In the genomic region with DNA sequence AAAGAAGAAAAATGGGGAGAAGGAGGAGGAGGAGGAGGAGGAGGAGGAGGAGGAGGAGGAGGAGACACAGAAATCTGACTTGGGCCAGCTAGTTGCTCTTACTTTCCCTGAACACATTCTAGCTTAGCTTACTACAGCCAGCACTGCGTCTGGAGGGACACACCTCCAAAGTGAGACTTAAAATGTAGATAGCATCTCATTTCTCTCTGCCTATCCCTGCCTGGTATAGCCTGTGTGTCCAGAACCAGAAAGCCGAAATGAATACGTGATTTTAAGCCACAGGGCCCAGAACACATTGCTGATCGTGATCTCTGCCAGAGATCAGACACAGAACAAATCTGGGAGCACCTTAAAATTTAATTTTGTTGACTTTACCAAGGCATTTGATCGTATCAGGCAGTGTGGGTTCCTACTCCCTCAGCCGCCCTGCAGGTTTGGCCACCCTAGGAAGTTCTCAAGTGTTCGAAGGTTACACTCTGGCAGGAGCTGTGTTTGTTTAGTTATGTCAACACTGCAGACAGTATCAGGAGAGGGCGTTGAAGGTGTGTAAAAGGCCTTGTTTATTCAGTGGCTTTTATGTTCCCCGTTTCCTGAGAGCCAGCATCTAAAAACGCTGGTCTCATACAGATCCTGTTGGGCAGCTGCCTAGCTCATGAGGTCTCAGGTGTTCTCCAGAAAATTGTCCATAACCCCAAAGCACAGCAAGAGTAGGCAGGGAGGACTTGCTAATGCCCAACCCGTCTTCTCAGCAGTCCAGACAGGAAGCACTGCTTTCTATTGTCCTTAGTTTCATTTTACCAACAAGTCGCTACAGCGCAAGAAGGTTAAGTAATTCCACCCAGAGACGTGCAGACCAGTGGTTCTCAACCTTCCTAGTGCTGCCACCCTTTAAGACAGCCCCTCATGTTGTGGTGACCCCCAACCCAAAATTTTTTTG, we compare ENCODE assay signal across 11 mouse cellular contexts. TPM values are rescaled to one million over a fixed set of nuclear protein-coding genes. Genes with fewer than 3 reads are reported as not detected.
DNase-seq lines count a peak whose midpoint lies in the region; ATAC-seq and TF ChIP-seq lines count a peak whose summit lies in the region.
"Had no signal": no experiment of that assay in that cellular context is flagged by ENCODE, and none has a peak within 500 bp of the region (broad histone marks: within the 10 kb centered on the region; RNA-seq: fewer than 3 reads in every experiment).

No protein-coding gene starts in this region.

- WGBS in liver, embryonic 14.5 days (ENCODE audit: insufficient replicate concordance), result 34% methylated on average over 14 of the region's 14 CpGs

- H3K27ac ChIP-seq in liver, embryonic 14.5 days, result no peak overlapping the region; the same call in none of the 2 replicates

- no peak for TF ChIP-seq CTCF in liver, embryonic 14.5 days (IDR thresholded peaks at IDR 0.05; ENCODE audit: low read depth)

- no peak for TF ChIP-seq EP300 in liver, embryonic 14.5 days (IDR thresholded peaks at IDR 0.05; ENCODE audit: low read depth)

- H3K9ac ChIP-seq in liver, embryonic 14.5 days (replicated peaks), result no peak overlapping the region

- no peaks in the 10 kb centered on the region for H3K27me3 ChIP-seq in liver, embryonic 14.5 days (ENCODE audit: control insufficient read depth, insufficient read depth, low read length)

- H3K4me2 ChIP-seq in liver, embryonic 14.5 days (ENCODE audit: low read depth), result peak overlapping the region; percentile 28

- H3K4me3 ChIP-seq in liver, embryonic 14.5 days (ENCODE audit: insufficient read depth in 1 of 2, low read depth in 2 of 2, low read length in 2 of 2), result no peak overlapping the region; a peak in 1 of 4 replicates
- H3K4me3 ChIP-seq: myocyte had no signal

- H3K4me1 ChIP-seq in liver, embryonic 14.5 days (replicated peaks; ENCODE audit: control insufficient read depth in 2 of 2, insufficient read depth in 2 of 2, low read length in 1 of 2), result peaks cover 0 to 4% of the 10 kb centered on the region in 2 experiments; a peak in 1 of 4 replicates

- DNase-seq in cerebellum, adult 11-12 months, result peak; percentile 4
- DNase-seq in liver, embryonic 14.5 days (ENCODE audit: low read depth in 3 of 3, low spot score in 3 of 3), result peak in 2 of 3 experiments; percentile 20 to 23
- DNase-seq in naive thymus-derived CD4-positive, alpha-beta T cell, adult 2 months (ENCODE audit: low read depth), result peak; percentile 45
- DNase-seq in layer of hippocampus, adult 9-10 months (ENCODE audit: low spot score), result no peak
- DNase-seq in left cerebral cortex, adult 9 months (ENCODE audit: low spot score in 2 of 2), result no peak
- no peak for DNase-seq in right cerebral cortex, postnatal 25 days
- DNase-seq: cerebellum, adult 8-10 months had no signal

- H3K36me3 ChIP-seq in liver, embryonic 14.5 days (replicated peaks; ENCODE audit: control insufficient read depth, insufficient read depth, low read depth), result no peaks in the 10 kb centered on the region

- no peak for ATAC-seq in cerebellum, adult (ENCODE audit: insufficient number of reproducible peaks, low FRiP score, low TSS enrichment)
- ATAC-seq in granulocyte monocyte progenitor cell, adult 5-6 weeks (replicated peaks; ENCODE audit: poor library complexity, severe bottlenecking), result peak; percentile 67
- peak; percentile 75 for ATAC-seq in liver, embryonic 14.5 days (ENCODE audit: insufficient read depth)

- no peaks in the 10 kb centered on the region for H3K9me3 ChIP-seq in liver, embryonic 14.5 days (ENCODE audit: control insufficient read depth, low read length)

RNA-seq across cellular contexts. Expression of a gene that starts 27.3 kb away (rescaled TPM):
- total RNA-seq in granulocyte monocyte progenitor cell, adult 5-6 weeks (2014; fragmentation: Nextera tagmentation), result 7.3 and 14.1 TPM in 2 replicates
- total RNA-seq in granulocyte monocyte progenitor cell, adult 5-6 weeks (2017), result 11.4 and 12.2 TPM in 2 replicates
- 0.96 and 1.5 TPM in 2 replicates for polyA plus RNA-seq in liver, embryonic 14.5 days (2012; rRNA removed)
- polyA plus RNA-seq in liver, embryonic 14.5 days (2014; fragmentation: Nextera tagmentation; extraction: Ambion mirVana), result 2.3 and 3.0 TPM in 2 replicates

RNA-seq across cellular contexts. Expression of a gene that starts 45.6 kb away (rescaled TPM):
- total RNA-seq in granulocyte monocyte progenitor cell, adult 5-6 weeks (2014; fragmentation: Nextera tagmentation), result not detected in 2 replicates
- 0.22 TPM in 1 of 2 replicates, not detected in the other for total RNA-seq in granulocyte monocyte progenitor cell, adult 5-6 weeks (2017)
- polyA plus RNA-seq in liver, embryonic 14.5 days (2012; rRNA removed), result 0.12 and 0.64 TPM in 2 replicates
- 0.86 and 2.4 TPM in 2 replicates for polyA plus RNA-seq in liver, embryonic 14.5 days (2014; fragmentation: Nextera tagmentation; extraction: Ambion mirVana)
- total RNA-seq: gastrocnemius, adult 18-20 months had no signal

RNA-seq across cellular contexts. Expression of a gene that starts 55.0 kb away (rescaled TPM):
- not detected in 2 replicates for total RNA-seq in granulocyte monocyte progenitor cell, adult 5-6 weeks (2014; fragmentation: Nextera tagmentation)
- not detected in 2 replicates for total RNA-seq in granulocyte monocyte progenitor cell, adult 5-6 weeks (2017)
- polyA plus RNA-seq in liver, embryonic 14.5 days (2012; rRNA removed), result 0.11 and 0.13 TPM in 2 replicates
- polyA plus RNA-seq in liver, embryonic 14.5 days (2014; fragmentation: Nextera tagmentation; extraction: Ambion mirVana), result 0.21 and 0.37 TPM in 2 replicates
- polyA plus RNA-seq: myocyte had no signal

Comparison
In these comparisons a context has a peak if more than half of its experiments do, and no peak if none do; other contexts are left out.
1. DNase-seq: peak in cerebellum, adult 11-12 months (single experiment), liver, embryonic 14.5 days (2 of 3) and naive thymus-derived CD4-positive, alpha-beta T cell, adult 2 months (single experiment); none in layer of hippocampus, adult 9-10 months (single experiment), left cerebral cortex, adult 9 months (0 of 2) and right cerebral cortex, postnatal 25 days (single experiment).